Mouse (Mus musculus): ENCODE results near the gene Ppfia2. TPM values are rescaled to one million over a fixed set of nuclear protein-coding genes. Genes with fewer than 3 reads are reported as not detected.

The Ppfia2 gene
- total and polyA plus RNA-seq, 3 experiments, result 0.22 TPM; not detected in 2

DNA sequence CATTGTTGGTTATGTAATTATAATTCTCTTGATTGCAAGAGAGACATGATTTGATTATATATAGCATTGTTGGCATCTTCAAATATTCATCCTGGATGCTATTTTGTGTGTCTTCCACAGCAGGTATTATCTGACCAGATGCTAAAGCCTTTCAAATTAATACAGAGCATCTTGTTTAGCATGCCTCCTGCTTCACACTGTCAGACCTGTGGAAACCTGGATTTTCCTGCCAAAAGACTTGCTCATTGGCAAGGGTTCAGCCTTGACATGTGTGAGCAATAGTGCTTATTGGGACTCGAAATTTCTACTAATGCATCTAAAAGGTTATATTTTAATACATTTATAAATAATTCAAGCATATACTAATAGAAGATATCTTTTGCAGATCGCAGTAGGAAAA is 262.1 kb downstream of the Ppfia2 start:
- DNase-seq (ENCODE audit: low spot score) (no peak), ATAC-seq (ENCODE audit: extremely low read depth, insufficient number of reproducible peaks, low FRiP score, poor library complexity, severe bottlenecking) (no peak)
- no peak for TF ChIP-seq CTCF (IDR thresholded peaks at IDR 0.05; ENCODE audit: low read depth, low read length)
- no peak for TF ChIP-seq TAL1 (conservative IDR thresholded peaks at IDR 0.05; ENCODE audit: low read depth, low read length)
- TF ChIP-seq GATA2 (IDR thresholded peaks at IDR 0.05; ENCODE audit: borderline replicate concordance, low read depth, low read length), result no peak
- no peak for TF ChIP-seq GATA1 (IDR thresholded peaks at IDR 0.05; ENCODE audit: borderline replicate concordance, low read length)
- no peak for TF ChIP-seq POLR2AphosphoS5 (IDR thresholded peaks at IDR 0.05; ENCODE audit: insufficient replicate concordance, low read depth, low read length)
- no peaks in the 10 kb centered on the region for H3K27me3 ChIP-seq (ENCODE audit: insufficient read depth, low read length)
- H3K9me3 ChIP-seq (replicated peaks), result 0 out of 2 replicates have a peak, but pooled peaks cover 2% of the 10 kb centered on the region
- H3K4me3 ChIP-seq (ENCODE audit: low read depth, low read length), result no peak overlapping the region
- H3K4me1 ChIP-seq (ENCODE audit: insufficient read depth, low read depth, low read length), result no peaks in the 10 kb centered on the region
- H3K36me3 ChIP-seq (replicated peaks), result no peaks in the 10 kb centered on the region

GRCm38 (mm10) chr10:106736230-106737063 is 266.3 kb downstream of the Ppfia2 start:
- no peaks in the 10 kb centered on the region for H3K27me3 ChIP-seq (ENCODE audit: insufficient read depth, low read length)
- TF ChIP-seq TAL1 (conservative IDR thresholded peaks at IDR 0.05; ENCODE audit: low read depth, low read length) (no peak), POLR2AphosphoS5 (IDR thresholded peaks at IDR 0.05; ENCODE audit: insufficient replicate concordance, low read depth, low read length) (no peak), GATA2 (IDR thresholded peaks at IDR 0.05; ENCODE audit: borderline replicate concordance, low read depth, low read length) (no peak), CTCF (IDR thresholded peaks at IDR 0.05; ENCODE audit: low read depth, low read length) (no peak), GATA1 (IDR thresholded peaks at IDR 0.05; ENCODE audit: borderline replicate concordance, low read length) (no peak)
- DNase-seq (ENCODE audit: low spot score) (no peak), ATAC-seq (ENCODE audit: extremely low read depth, insufficient number of reproducible peaks, low FRiP score, poor library complexity, severe bottlenecking) (no peak)
- H3K36me3 ChIP-seq (replicated peaks), result no peaks in the 10 kb centered on the region
- H3K4me1 ChIP-seq (ENCODE audit: insufficient read depth, low read depth, low read length), result no peaks in the 10 kb centered on the region
- H3K4me3 ChIP-seq (ENCODE audit: low read depth, low read length), result no peak overlapping the region
- 0 out of 2 replicates have a peak, but pooled peaks cover 2% of the 10 kb centered on the region for H3K9me3 ChIP-seq (replicated peaks)

DNA sequence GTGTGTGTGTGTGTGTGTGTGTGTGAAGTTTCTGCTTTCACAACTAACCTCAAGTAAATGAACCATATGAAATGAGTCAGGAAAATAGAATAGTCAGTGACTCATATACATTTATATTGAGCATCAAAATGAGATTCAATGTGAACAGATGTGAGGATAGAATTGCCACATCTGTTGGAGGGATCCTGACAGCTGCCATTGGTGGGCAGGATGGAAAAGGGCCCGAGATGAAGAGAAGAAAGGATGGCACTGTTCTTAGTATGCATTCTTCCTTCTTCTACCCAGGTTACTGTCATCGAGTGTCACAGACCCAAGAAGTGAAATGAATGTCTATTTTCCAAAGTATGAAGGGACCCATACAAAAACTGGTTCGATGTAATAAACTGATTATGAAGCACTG is 268.1 kb downstream of the Ppfia2 start:
- Histone ChIP-seq H3K27me3 (ENCODE audit: insufficient read depth, low read length) (no peaks in the 10 kb centered on the region), H3K36me3 (replicated peaks) (no peaks in the 10 kb centered on the region), H3K4me1 (ENCODE audit: insufficient read depth, low read depth, low read length) (no peaks in the 10 kb centered on the region), H3K9me3 (replicated peaks) (no peaks in the 10 kb centered on the region), H3K4me3 (ENCODE audit: low read depth, low read length) (no peak overlapping the region)
- DNase-seq (ENCODE audit: low spot score) (no peak), ATAC-seq (ENCODE audit: extremely low read depth, insufficient number of reproducible peaks, low FRiP score, poor library complexity, severe bottlenecking) (no peak)
- TF ChIP-seq GATA2 (IDR thresholded peaks at IDR 0.05; ENCODE audit: borderline replicate concordance, low read depth, low read length), result no peak
- TF ChIP-seq POLR2AphosphoS5 (IDR thresholded peaks at IDR 0.05; ENCODE audit: insufficient replicate concordance, low read depth, low read length), result no peak
- no peak for TF ChIP-seq GATA1 (IDR thresholded peaks at IDR 0.05; ENCODE audit: borderline replicate concordance, low read length)
- TF ChIP-seq TAL1 (conservative IDR thresholded peaks at IDR 0.05; ENCODE audit: low read depth, low read length), result no peak
- no peak for TF ChIP-seq CTCF (IDR thresholded peaks at IDR 0.05; ENCODE audit: low read depth, low read length)

GRCm38 (mm10) chr10:106744966-106745365 is 274.8 kb downstream of the Ppfia2 start:
- Histone ChIP-seq H3K36me3 (replicated peaks) (no peaks in the 10 kb centered on the region), H3K4me3 (ENCODE audit: low read depth, low read length) (no peak overlapping the region)

DNA sequence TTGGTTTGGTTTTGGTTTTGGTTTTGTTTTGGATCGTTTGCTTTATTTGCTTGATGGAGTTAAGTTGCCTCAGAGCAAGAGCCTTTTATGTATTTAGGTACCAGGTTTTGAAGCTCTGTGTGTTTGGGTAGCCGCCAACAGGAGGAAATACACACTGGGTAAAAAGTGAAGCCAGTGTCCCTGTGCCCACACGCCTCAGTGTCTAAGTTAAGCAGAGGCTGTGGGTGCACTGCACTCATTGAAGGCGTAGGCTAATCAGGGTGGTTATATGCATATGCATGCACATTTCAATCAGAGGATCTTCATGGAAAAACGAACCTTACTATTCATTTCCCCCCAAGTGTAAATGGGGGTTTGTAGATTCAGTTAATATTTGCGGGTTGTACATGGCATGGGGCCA is 290.9 kb downstream of the Ppfia2 start:
- Histone ChIP-seq H3K9me3 (replicated peaks) (peaks cover 14% of the 10 kb centered on the region), H3K36me3 (replicated peaks) (no peaks in the 10 kb centered on the region), H3K27me3 (ENCODE audit: insufficient read depth, low read length) (no peaks in the 10 kb centered on the region), H3K4me1 (ENCODE audit: insufficient read depth, low read depth, low read length) (no peaks in the 10 kb centered on the region), H3K4me3 (ENCODE audit: low read depth, low read length) (no peak overlapping the region)
- TF ChIP-seq GATA1 (IDR thresholded peaks at IDR 0.05; ENCODE audit: borderline replicate concordance, low read length), result no peak
- TF ChIP-seq TAL1 (conservative IDR thresholded peaks at IDR 0.05; ENCODE audit: low read depth, low read length), result no peak
- no peak for TF ChIP-seq CTCF (IDR thresholded peaks at IDR 0.05; ENCODE audit: low read depth, low read length)
- no peak for TF ChIP-seq POLR2AphosphoS5 (IDR thresholded peaks at IDR 0.05; ENCODE audit: insufficient replicate concordance, low read depth, low read length)
- no peak for TF ChIP-seq GATA2 (IDR thresholded peaks at IDR 0.05; ENCODE audit: borderline replicate concordance, low read depth, low read length)
- ATAC-seq (ENCODE audit: extremely low read depth, insufficient number of reproducible peaks, low FRiP score, poor library complexity, severe bottlenecking), result no peak
- no peak for DNase-seq (ENCODE audit: low spot score)

More at GRCm38 (mm10) chr10:106744966-106745365, 274.8 kb downstream of the Ppfia2 start:
- no peak for DNase-seq (ENCODE audit: low spot score)
- Histone ChIP-seq H3K27me3 (ENCODE audit: insufficient read depth, low read length) (no peaks in the 10 kb centered on the region), H3K9me3 (replicated peaks) (no peaks in the 10 kb centered on the region), H3K4me1 (ENCODE audit: insufficient read depth, low read depth, low read length) (no peaks in the 10 kb centered on the region)
- no peak for TF ChIP-seq GATA2 (IDR thresholded peaks at IDR 0.05; ENCODE audit: borderline replicate concordance, low read depth, low read length)
- TF ChIP-seq POLR2AphosphoS5 (IDR thresholded peaks at IDR 0.05; ENCODE audit: insufficient replicate concordance, low read depth, low read length), result no peak
- no peak for TF ChIP-seq TAL1 (conservative IDR thresholded peaks at IDR 0.05; ENCODE audit: low read depth, low read length)
- TF ChIP-seq GATA1 (IDR thresholded peaks at IDR 0.05; ENCODE audit: borderline replicate concordance, low read length), result no peak
- TF ChIP-seq CTCF (IDR thresholded peaks at IDR 0.05; ENCODE audit: low read depth, low read length), result no peak
- ATAC-seq (ENCODE audit: extremely low read depth, insufficient number of reproducible peaks, low FRiP score, poor library complexity, severe bottlenecking), result no peak

DNA sequence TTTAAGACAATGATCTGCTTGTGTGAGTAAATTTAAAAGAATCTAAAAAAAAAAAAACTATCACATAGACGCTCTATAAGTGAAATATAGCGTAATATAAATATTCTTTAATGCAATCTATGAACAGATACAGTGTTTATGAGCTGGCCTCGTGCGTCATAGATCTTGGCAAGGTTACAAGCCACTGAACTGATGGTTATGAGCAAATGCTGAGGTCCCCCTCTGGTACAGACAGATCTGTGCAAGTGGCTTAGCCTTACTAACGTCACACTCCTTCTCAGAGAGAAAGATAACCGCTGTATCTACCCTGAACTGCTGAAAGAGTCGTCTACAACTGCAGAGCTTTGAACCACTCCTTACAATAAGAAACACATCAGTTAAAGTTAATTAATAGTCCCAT is 293.6 kb downstream of the Ppfia2 start:
- Histone ChIP-seq H3K27me3 (ENCODE audit: insufficient read depth, low read length) (no peaks in the 10 kb centered on the region), H3K4me3 (ENCODE audit: low read depth, low read length) (no peak overlapping the region), H3K4me1 (ENCODE audit: insufficient read depth, low read depth, low read length) (no peaks in the 10 kb centered on the region), H3K9me3 (replicated peaks) (peaks cover 6% of the 10 kb centered on the region), H3K36me3 (replicated peaks) (no peaks in the 10 kb centered on the region)
- TF ChIP-seq TAL1 (conservative IDR thresholded peaks at IDR 0.05; ENCODE audit: low read depth, low read length) (no peak), CTCF (IDR thresholded peaks at IDR 0.05; ENCODE audit: low read depth, low read length) (no peak), GATA2 (IDR thresholded peaks at IDR 0.05; ENCODE audit: borderline replicate concordance, low read depth, low read length) (no peak), POLR2AphosphoS5 (IDR thresholded peaks at IDR 0.05; ENCODE audit: insufficient replicate concordance, low read depth, low read length) (no peak), GATA1 (IDR thresholded peaks at IDR 0.05; ENCODE audit: borderline replicate concordance, low read length) (no peak)
- DNase-seq (ENCODE audit: low spot score), result no peak
- ATAC-seq (ENCODE audit: extremely low read depth, insufficient number of reproducible peaks, low FRiP score, poor library complexity, severe bottlenecking), result no peak
